Mouse (Mus musculus): ENCODE measurements at regions not wholly inside any gene's neighbourhood (a gene's known extent, or its start where the extent isn't known, plus 50 kb on each side); places are given as distances from the start of the nearest gene placed in this dataset.
A peak's percentile ranks its signal among the peaks of the same experiment; 100 is the strongest.

DNA sequence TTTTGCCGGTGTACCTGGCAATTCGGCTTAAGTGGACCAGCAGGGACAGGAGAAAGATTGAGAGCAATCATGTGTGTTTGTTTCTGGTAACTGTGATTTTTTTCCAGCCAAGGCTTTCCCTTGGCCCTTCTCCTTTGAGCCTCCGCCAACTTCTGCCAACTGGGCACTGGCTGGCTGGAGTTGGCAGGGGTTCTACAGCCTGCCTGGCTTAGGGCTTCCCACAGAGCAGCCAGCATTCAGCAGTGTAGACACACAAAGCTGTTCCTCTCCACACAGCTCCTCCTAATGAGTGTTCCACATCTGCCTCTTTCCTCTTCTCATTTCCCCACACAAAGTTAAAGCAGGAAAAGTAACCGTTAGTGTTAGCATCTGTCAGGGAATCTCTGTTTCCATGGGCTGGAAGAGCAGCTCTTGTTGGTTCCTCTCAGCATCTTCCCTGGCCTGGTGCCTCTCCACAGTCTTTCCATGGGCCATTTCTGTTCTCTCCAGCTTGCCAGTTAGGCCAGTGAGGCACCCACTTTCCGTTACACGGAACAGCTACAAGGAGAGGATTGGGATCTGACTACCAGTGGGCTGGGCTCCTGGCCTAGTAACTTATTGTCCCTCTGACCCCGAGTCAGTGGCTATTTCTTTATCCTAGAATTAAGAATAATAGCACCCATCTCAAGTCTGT is 68.0 kb upstream of the Rbm24 start:
- peak; percentile 34 to 58 for DNase-seq (ENCODE audit: low spot score in 2 of 2)

DNA sequence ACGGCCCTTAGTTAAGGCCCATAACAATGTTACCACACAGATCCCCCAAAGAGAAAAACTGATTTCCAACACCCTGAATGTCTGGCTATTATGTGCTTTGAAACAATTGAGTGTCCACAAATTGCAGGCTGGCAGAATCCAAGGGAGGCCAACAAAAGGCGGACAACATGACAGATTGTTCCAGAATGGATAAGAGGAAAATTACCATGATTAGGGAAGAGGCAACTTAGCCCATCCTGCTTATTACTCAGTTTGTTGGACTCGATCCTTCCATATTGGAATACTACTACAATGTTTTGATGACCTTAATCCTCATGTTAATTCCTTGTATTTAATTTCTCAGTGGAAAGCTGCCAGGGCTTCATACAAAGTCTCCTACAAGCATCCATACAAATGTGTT is 62.9 kb upstream of the Rbm24 start:
- no peak for DNase-seq (ENCODE audit: low spot score in 2 of 2)

GRCm38 (mm10) chr13:46355975-46356374 is 62.3 kb upstream of the Rbm24 start:
- no peak for DNase-seq (ENCODE audit: low spot score in 2 of 2)

- DNase-seq (ENCODE audit: low spot score in 2 of 2): no peak
These were observed 61.2 kb upstream of the Rbm24 start for GRCm38 (mm10) chr13:46357037-46357436.

GRCm38 (mm10) chr13:46360495-46361120 is 57.6 kb upstream of the Rbm24 start:
- DNase-seq (ENCODE audit: low spot score in 2 of 2): no peak

DNA sequence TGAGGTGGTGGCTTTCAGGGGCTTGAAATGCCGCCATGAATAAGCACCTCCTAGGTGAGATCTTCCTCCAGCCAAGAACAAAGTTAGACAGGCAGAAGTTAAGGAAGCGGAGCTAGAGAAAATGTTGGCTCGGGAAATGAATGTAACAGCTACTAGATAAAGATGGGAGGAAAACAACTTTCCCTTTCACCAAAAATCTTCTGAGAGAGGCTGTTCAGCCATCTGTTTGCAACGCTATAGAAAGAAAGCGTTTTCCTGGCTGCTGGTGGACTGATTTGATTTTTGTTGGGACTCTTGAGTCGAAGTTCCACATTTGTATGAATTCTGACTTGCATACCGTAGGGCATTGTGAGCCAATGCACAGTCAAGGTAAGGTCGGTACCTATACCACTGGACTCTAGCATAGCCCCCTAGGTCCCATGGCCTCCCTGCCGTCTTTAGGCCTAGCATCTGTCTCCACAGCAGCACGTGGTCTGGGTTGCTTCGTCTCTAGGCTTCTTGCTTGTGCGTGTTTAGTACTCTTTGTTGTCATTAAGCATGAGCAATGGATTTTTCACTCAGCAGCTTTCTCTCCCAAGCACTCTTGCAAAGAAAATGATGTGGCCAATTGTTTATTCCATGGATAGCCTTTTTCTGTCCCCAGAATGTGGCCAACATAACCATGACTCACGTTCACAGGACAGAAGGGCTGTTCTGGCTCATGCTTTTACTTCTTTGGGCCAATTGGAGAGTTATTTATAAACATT is 54.6 kb upstream of the Rbm24 start:
- DNase-seq (ENCODE audit: low spot score in 2 of 2): peak in 1 of 2 experiments; percentile 41

DNA sequence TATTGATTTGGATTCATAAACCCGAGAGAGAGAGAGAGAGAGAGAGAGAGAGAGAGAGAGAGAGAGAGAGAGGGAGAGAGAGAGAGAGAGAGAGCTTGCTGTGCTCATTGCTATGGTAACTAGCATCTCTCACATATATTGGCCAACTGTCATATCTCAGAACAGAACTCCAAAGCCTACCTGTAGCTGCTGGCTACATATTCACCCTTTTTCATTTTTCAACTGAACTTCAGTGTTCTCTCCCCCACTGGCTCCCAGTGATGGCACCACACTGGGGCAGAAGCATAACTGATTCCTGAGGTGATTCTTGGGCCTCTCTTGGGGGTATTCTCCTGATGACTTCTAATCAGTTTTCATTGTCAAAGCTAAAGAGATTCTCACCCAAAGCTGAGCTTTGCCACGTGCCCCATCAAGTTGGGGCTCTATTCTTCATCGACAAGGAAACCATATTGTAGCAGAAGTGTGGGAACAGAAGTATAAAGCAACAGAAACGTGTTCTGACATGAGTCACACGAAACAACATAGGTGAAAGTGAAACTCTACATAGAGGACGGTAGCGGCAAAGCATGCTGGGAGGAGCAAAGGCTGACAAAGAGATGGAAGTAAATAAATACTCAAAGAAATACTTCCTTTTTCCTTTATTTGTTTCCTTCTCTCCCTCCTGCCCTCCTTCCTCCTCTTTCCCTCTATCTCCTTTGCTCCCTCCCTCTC is 53.9 kb upstream of the Rbm24 start:
- no peak for DNase-seq (ENCODE audit: low spot score in 2 of 2)

DNA sequence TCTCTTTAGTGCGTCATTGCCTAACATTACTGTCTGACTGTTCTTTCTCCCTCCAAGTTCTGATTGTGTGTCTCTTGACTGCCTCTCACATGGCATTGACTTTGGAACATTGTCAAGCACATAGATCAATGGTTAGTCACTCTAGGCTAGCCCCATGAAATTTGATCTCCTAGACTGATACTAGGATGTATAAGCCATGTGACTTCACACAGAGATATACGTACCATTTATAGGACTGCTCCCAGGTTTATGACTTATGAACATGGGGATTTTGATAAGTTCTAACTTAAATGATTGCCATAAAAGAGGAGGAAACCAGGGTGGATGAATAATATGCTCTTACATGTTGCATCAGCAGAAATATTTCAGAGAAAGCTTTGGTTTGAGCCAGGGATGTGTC is 52.9 kb upstream of the Rbm24 start:
- DNase-seq (ENCODE audit: low spot score in 2 of 2): no peak

All from left cerebral cortex, adult 8-10 months (tissue).